Comparison of ENCODE assay signal across 29 mouse cellular contexts in the genomic region with DNA sequence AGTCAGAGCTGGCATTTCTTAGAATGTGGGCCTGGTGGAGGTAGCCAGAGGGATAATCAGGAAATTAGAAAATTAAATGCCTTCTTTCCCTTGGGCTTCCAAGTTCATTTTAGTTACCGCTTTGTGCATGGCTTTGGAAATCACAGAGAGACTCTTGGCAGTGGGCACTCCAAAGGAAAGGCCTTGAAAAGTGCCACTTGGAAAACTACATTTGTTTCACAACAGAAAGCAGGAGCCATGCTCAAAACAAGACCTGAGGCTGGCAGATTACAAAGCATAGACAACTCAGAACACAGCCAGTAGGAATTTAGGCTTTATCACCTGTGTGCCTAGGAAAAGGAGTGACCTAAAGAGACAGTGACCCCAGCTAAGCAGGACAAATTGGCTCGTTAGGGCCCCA. TPM values are rescaled to one million over a fixed set of nuclear protein-coding genes. Genes with fewer than 3 reads are reported as not detected.
A peak's percentile ranks its signal among the peaks of the same experiment; 100 is the strongest.
DNase-seq lines count a peak whose midpoint lies in the region.
"Had no signal": no experiment of that assay in that cellular context is flagged by ENCODE, and none has a peak within 500 bp of the region (broad histone marks: within the 10 kb centered on the region; RNA-seq: fewer than 3 reads in every experiment).

No protein-coding gene starts in this region.

- H3K4me1 ChIP-seq in heart, embryonic 10.5 days: peaks cover 16% of the 10 kb centered on the region
- peaks cover 61% of the 10 kb centered on the region for H3K4me1 ChIP-seq in brown adipose tissue, adult 24 weeks (ENCODE audit: control insufficient read depth, insufficient read depth, insufficient read length, low read length)
- H3K4me1 ChIP-seq: embryonic facial prominence, embryonic 12.5 days; limb, embryonic 15.5 days; midbrain, embryonic 12.5 days; neural tube, embryonic 12.5 days had no signal

- H3K4me3 ChIP-seq in heart, embryonic 10.5 days: no peak overlapping the region
- no peak overlapping the region for H3K4me3 ChIP-seq in brown adipose tissue, adult 24 weeks (ENCODE audit: insufficient read depth, low read depth, low read length)
- H3K4me3 ChIP-seq: embryonic facial prominence, embryonic 12.5 days; limb, embryonic 10.5 days; limb, embryonic 15.5 days; megakaryocyte, embryonic 14.5 days; midbrain, embryonic 12.5 days; myocyte; neural tube, embryonic 12.5 days had no signal

- intact Hi-C loops in heart, postnatal 10 days (cut with DNase I): loop anchor here (2.0 to 5.0 kb wide), 2 partner anchors 17 to 50 kb away; partner anchors contain the start of gene Snrk

- H3K27me3 ChIP-seq in heart, embryonic 10.5 days (ENCODE audit: insufficient read depth, poor library complexity, severe bottlenecking): no peaks in the 10 kb centered on the region
- H3K27me3 ChIP-seq: embryonic facial prominence, embryonic 12.5 days; limb, embryonic 15.5 days; midbrain, embryonic 12.5 days; neural tube, embryonic 12.5 days had no signal

- no peaks in the 10 kb centered on the region for H3K36me3 ChIP-seq in heart, embryonic 10.5 days
- H3K36me3 ChIP-seq: embryonic facial prominence, embryonic 12.5 days; limb, embryonic 10.5 days; limb, embryonic 15.5 days; midbrain, embryonic 12.5 days; neural tube, embryonic 12.5 days had no signal

- no peaks in the 10 kb centered on the region for H3K9me3 ChIP-seq in heart, embryonic 10.5 days
- H3K9me3 ChIP-seq: embryonic facial prominence, embryonic 12.5 days; limb, embryonic 10.5 days; limb, embryonic 15.5 days; megakaryocyte, embryonic 14.5 days; midbrain, embryonic 12.5 days; neural tube, embryonic 12.5 days had no signal

- H3K27ac ChIP-seq in heart, embryonic 10.5 days: peak overlapping the region; percentile 42; the same call in 1 of the 2 replicates
- H3K27ac ChIP-seq in brown adipose tissue, adult 24 weeks (replicated peaks; ENCODE audit: low read depth, low read length): peak overlapping the region; percentile 93
- H3K27ac ChIP-seq: embryonic facial prominence, embryonic 12.5 days; hindbrain, embryonic 14.5 days; limb, embryonic 10.5 days; limb, embryonic 15.5 days; liver, embryonic 14.5 days; midbrain, embryonic 12.5 days; neural tube, embryonic 12.5 days; stomach, postnatal 0 days had no signal

- 71% methylated on average over 2 of the region's 2 CpGs for WGBS in heart, embryonic 10.5 days

- DNase-seq in adrenal gland, adult (ENCODE audit: inconsistent age in 2 of 2, low spot score in 1 of 2): peak; percentile 52 to 89
- no peak for DNase-seq in adrenal gland, postnatal 4 days (ENCODE audit: low spot score in 2 of 2)
- DNase-seq in heart, embryonic 10.5 days (ENCODE audit: low spot score): no peak
- DNase-seq in heart, postnatal 10 days: no peak
- peak; percentile 35 for DNase-seq in lung, postnatal 25 days (ENCODE audit: low spot score)
- no peak for DNase-seq in lung, postnatal 14 days
- DNase-seq: cerebellum, adult 11-12 months; cerebellum, adult 9-11 months; embryo, embryonic 11 days; gastrocnemius, postnatal 25 days; heart, adult 18-20 months; heart, postnatal 4 days; kidney, adult 9 months; kidney, postnatal 10 days; layer of hippocampus, postnatal 36 days; lung, postnatal 4 days; right cerebral cortex, postnatal 4 days; thymus, postnatal 4 days had no signal

RNA-seq across cellular contexts. Expression of gene Snrk, which starts 49.4 kb away (rescaled TPM):
- 100 to 1,000 TPM; 168 to 184 TPM for total RNA-seq in adrenal gland, postnatal 4 days (2021)
- 39.3 and 54.0 TPM in 2 replicates for polyA plus RNA-seq in heart, embryonic 10.5 days (2016; fragmentation: Nextera tagmentation; extraction: Ambion mirVana)
- 100 to 1,000 TPM; 133 to 167 TPM for total RNA-seq in heart, postnatal 10 days (2021)
- polyA plus RNA-seq in brown adipose tissue, adult 24 weeks (2012; ENCODE audit: insufficient read depth, insufficient read length, missing spikeins): 78.1 and 111 TPM in 2 replicates

Comparison
In these comparisons a context has a peak if more than half of its experiments do, and no peak if none do; other contexts are left out.
1. DNase-seq: peak in adrenal gland, adult (2 of 2) and lung, postnatal 25 days (single experiment); none in adrenal gland, postnatal 4 days (0 of 2), heart, embryonic 10.5 days (single experiment), heart, postnatal 10 days (0 of 2) and lung, postnatal 14 days (single experiment).